Mouse (Mus musculus): Measurements from ENCODE around the gene Glyr1. TPM values are rescaled to one million over a fixed set of nuclear protein-coding genes. Genes with fewer than 3 reads are reported as not detected.

The Glyr1 gene
- polyA plus RNA-seq, 1 experiment from 2014 or later, result 120 TPM

DNA sequence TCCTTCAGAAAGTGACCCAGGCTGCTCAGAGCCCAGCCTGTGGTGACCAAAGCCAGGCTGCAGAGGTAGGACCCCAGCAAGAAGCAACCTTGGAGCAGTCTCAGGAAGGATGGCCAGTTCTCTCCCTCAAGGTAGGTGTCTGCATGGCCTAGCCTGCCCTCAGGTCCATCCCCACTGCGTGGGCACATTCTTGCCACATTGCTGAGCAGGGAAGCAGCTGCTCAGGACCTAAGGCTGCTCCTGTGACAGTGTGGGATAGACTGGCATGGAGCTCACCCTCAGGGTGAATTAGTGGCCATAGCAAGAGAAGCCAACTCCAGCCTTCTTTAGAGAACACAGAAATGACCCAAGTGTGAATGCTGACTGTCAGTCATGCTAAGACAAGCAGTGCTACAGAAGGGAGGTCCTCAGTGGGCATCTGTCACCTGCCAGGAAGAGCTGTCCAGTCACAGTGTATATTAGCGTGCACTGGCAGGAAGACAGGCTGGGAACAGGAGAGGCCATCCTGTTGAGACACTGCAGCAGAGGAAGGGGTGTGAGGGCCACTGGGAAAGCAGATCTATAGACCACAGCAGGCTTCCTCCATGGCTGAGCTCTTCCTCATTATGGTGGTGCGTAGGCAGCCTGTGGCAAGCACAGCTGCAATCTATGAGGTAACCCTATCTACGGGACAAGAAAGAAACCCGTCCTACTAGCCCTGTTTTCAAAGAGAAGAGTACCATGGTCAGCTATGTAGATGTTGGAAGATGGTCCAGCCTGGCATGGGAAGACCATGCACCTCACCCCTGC, 80.4 kb downstream of the Glyr1 start:
- Histone ChIP-seq H3K9me3 (ENCODE audit: control insufficient read depth, low read length) (no peaks in the 10 kb centered on the region), H3K36me3 (replicated peaks; ENCODE audit: control insufficient read depth, insufficient read depth) (peaks cover 5% of the 10 kb centered on the region; the same call in 1 of the 2 replicates), H3K27ac (no peak overlapping the region), H3K9ac (no peak overlapping the region), H3K4me1 (replicated peaks; ENCODE audit: control insufficient read depth, insufficient read depth, low read length) (peaks cover 7% of the 10 kb centered on the region; the same call in 1 of the 2 replicates), H3K27me3 (ENCODE audit: control insufficient read depth, insufficient read depth, low read length) (no peaks in the 10 kb centered on the region), H3K4me2 (replicated peaks) (no peak overlapping the region), H3K4me3 (replicated peaks; ENCODE audit: low read length) (no peak overlapping the region)
- ATAC-seq (ENCODE audit: low FRiP score), result no peak
- DNase-seq (ENCODE audit: low spot score), result no peak
- WGBS, result 85% methylated on average over 5 of the region's 5 CpGs

DNA sequence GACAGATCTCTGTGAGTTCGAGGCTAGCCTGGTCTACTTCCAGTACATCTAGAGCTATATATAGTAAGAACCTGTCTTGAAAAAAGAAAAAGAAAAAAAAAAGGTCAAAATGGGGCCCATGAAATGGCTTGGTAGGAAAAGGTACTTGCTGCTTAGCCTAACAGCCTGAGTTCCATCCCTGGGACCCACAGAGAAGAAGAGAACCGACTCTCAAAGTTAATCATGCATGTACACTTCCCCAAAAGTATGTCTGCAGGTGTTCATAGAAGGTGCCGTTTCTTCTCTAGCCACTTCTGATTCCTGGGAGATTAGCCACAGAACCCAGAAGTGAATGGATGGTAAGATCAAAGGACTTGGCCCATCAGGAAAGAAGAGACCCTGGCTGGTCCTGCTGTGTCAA, 81.2 kb downstream of the Glyr1 start:
- H3K4me1 ChIP-seq (replicated peaks; ENCODE audit: control insufficient read depth, insufficient read depth, low read length), result peaks cover 8% of the 10 kb centered on the region
- no peak overlapping the region for H3K9ac ChIP-seq
- H3K36me3 ChIP-seq (replicated peaks; ENCODE audit: control insufficient read depth, insufficient read depth), result peaks cover 5% of the 10 kb centered on the region; the same call in 1 of the 2 replicates
- WGBS, result 84% methylated on average over 3 of the region's 3 CpGs
- no peak overlapping the region for H3K4me2 ChIP-seq (replicated peaks)
- ATAC-seq (ENCODE audit: low FRiP score) (no peak), DNase-seq (ENCODE audit: low spot score) (no peak)
- no peak overlapping the region for H3K4me3 ChIP-seq (replicated peaks; ENCODE audit: low read length)
- H3K27me3 ChIP-seq (ENCODE audit: control insufficient read depth, insufficient read depth, low read length), result no peaks in the 10 kb centered on the region
- no peak overlapping the region for H3K27ac ChIP-seq
- no peaks in the 10 kb centered on the region for H3K9me3 ChIP-seq (ENCODE audit: control insufficient read depth, low read length)

DNA sequence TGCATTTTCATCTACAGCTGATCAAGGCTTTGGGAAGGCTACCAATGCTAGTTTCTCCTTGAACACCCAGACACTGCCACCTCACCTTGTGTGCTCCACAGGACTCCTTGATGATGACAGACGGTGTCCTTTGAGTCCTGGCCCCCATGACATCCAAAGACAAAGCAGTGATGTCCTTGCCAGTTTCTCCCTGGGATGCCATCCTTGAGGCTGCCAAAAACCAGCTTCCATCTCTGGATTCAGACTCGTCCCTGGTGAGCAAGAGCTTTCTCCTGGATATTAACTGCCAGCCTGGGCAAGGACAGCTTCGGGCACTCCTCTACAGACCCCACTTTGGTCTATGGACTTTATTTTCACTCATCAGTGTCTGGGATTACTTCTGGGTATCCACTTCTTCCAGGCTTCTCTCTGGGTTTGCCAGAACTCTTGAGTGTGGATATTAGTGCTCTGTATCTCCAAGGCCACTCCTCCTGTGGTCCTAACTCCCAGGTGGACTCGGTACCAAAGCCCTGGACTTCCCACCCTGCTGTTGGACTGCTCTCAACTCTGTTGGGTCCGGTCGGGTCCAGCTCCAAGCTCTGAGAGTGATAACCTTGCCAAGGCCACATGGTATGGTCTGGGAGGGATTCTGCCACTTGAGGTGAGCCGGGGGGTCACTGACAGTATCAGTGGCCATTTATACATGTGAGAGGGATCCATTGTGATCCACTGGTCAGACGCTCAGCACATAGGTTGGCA, 84.1 kb downstream of the Glyr1 start:
- Histone ChIP-seq H3K27me3 (ENCODE audit: control insufficient read depth, insufficient read depth, low read length) (no peaks in the 10 kb centered on the region), H3K4me3 (replicated peaks; ENCODE audit: low read length) (peak overlapping the region; percentile 95; the same call in 1 of the 2 replicates), H3K4me2 (replicated peaks) (peak overlapping the region; percentile 74), H3K36me3 (replicated peaks; ENCODE audit: control insufficient read depth, insufficient read depth) (0 out of 2 replicates have a peak, but pooled peaks cover 5% of the 10 kb centered on the region), H3K27ac (no peak overlapping the region), H3K9ac (no peak overlapping the region), H3K4me1 (replicated peaks; ENCODE audit: control insufficient read depth, insufficient read depth, low read length) (peaks cover 17% of the 10 kb centered on the region), H3K9me3 (ENCODE audit: control insufficient read depth, low read length) (no peaks in the 10 kb centered on the region)
- 86% methylated on average over 8 of the region's 8 CpGs for WGBS
- ATAC-seq (ENCODE audit: low FRiP score) (no peak), DNase-seq (ENCODE audit: low spot score) (no peak)

DNA sequence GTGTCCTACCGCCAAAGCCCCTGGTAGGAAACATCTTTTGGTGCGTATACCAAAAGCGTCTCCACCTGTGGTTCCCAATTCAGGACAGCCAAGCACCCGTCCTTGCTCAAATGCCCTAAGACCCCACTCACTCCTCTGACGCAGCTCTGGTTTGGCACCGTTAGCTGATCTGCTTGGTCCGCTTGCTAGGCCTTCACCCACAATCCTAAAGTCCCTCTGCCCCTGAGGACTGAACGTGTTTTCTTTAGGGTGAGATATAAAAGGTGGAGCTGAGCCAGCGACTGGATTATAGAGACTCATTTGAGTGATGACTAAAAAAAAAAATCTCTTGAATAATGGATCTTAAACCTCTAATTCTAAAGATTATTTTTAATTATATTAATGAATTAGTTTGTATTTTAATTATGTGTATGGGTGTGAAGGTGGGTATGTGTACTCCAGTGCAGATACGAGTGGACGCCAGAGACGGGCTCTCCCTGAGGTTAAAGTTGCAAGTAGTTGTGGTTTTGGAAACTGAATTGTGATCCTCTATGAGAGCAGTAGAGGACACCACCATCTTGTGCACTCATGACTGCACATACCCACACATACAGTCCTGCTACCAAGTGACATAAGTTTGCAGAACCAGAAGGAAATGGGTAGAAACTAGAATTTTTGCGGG, 84.8 kb downstream of the Glyr1 start:
- WGBS, result 24% methylated on average over 13 of the region's 13 CpGs
- DNase-seq (ENCODE audit: low spot score) (no peak), ATAC-seq (ENCODE audit: low FRiP score) (peak; percentile 10)

More for the DNA sequence above, 84.8 kb downstream of the Glyr1 start:
- Histone ChIP-seq H3K9ac (peak overlapping the region; percentile 64), H3K9me3 (ENCODE audit: control insufficient read depth, low read length) (no peaks in the 10 kb centered on the region), H3K4me1 (replicated peaks; ENCODE audit: control insufficient read depth, insufficient read depth, low read length) (peaks cover 17% of the 10 kb centered on the region), H3K27me3 (ENCODE audit: control insufficient read depth, insufficient read depth, low read length) (no peaks in the 10 kb centered on the region), H3K4me2 (replicated peaks) (peak overlapping the region; percentile 74), H3K36me3 (replicated peaks; ENCODE audit: control insufficient read depth, insufficient read depth) (peaks cover 7% of the 10 kb centered on the region; the same call in 1 of the 2 replicates), H3K27ac (peak overlapping the region; percentile 78), H3K4me3 (replicated peaks; ENCODE audit: low read length) (peak overlapping the region; percentile 95)

Other genes starting within 250 kb of the Glyr1 start
- gene 4930562C15Rik, start 214.4 kb downstream of the Glyr1 start, polyA plus RNA-seq (2014; fragmentation: Nextera tagmentation; extraction: Ambion mirVana), result 0.34 and 0.74 TPM in 2 replicates
- gene Ubald1, start 169.5 kb downstream of the Glyr1 start, polyA plus RNA-seq (2014; fragmentation: Nextera tagmentation; extraction: Ambion mirVana), result 54.0 and 54.4 TPM in 2 replicates
- 119 and 122 TPM in 2 replicates for gene Mgrn1, start 163.6 kb downstream of the Glyr1 start, polyA plus RNA-seq (2014; fragmentation: Nextera tagmentation; extraction: Ambion mirVana)
- gene Nudt16l1, start 111.1 kb downstream of the Glyr1 start, polyA plus RNA-seq (2014; fragmentation: Nextera tagmentation; extraction: Ambion mirVana), result 122 and 133 TPM in 2 replicates
- gene Anks3, start 85.7 kb downstream of the Glyr1 start, polyA plus RNA-seq (2014; fragmentation: Nextera tagmentation; extraction: Ambion mirVana), result 55.9 and 58.5 TPM in 2 replicates
- gene Sept12, start 52.0 kb downstream of the Glyr1 start, polyA plus RNA-seq (2014; fragmentation: Nextera tagmentation; extraction: Ambion mirVana), result not detected in 2 replicates
- 4.2 and 4.7 TPM in 2 replicates for gene Smim22, start 42.6 kb downstream of the Glyr1 start, polyA plus RNA-seq (2014; fragmentation: Nextera tagmentation; extraction: Ambion mirVana)
- 147 and 154 TPM in 2 replicates for gene Rogdi, start 36.3 kb downstream of the Glyr1 start, polyA plus RNA-seq (2014; fragmentation: Nextera tagmentation; extraction: Ambion mirVana)
- 14.4 and 14.9 TPM in 2 replicates for gene Ubn1, start 194 bp upstream of the Glyr1 start, polyA plus RNA-seq (2014; fragmentation: Nextera tagmentation; extraction: Ambion mirVana)
- gene Ppl, start 82.6 kb upstream of the Glyr1 start, polyA plus RNA-seq (2014; fragmentation: Nextera tagmentation; extraction: Ambion mirVana), result 0.09 and 0.29 TPM in 2 replicates
- gene Sec14l5, start 97.2 kb upstream of the Glyr1 start, polyA plus RNA-seq (2014; fragmentation: Nextera tagmentation; extraction: Ambion mirVana), result 0.35 and 0.48 TPM in 2 replicates
- 11.9 TPM in 2 replicates for gene Nagpa, start 154.1 kb upstream of the Glyr1 start, polyA plus RNA-seq (2014; fragmentation: Nextera tagmentation; extraction: Ambion mirVana)
- 17.2 and 18.8 TPM in 2 replicates for gene AU021092, start 172.4 kb upstream of the Glyr1 start, polyA plus RNA-seq (2014; fragmentation: Nextera tagmentation; extraction: Ambion mirVana)
- 38.4 and 38.9 TPM in 2 replicates for gene Alg1, start 183.8 kb upstream of the Glyr1 start, polyA plus RNA-seq (2014; fragmentation: Nextera tagmentation; extraction: Ambion mirVana)
- gene Eef2kmt, start 206.1 kb upstream of the Glyr1 start, polyA plus RNA-seq (2014; fragmentation: Nextera tagmentation; extraction: Ambion mirVana), result 7.1 and 10.7 TPM in 2 replicates

Measured in hindbrain, embryonic 14.5 days (tissue).